Mouse (Mus musculus) R1 (cell line): ENCODE results near the gene Wipf3.

Experiments used
- DNase-seq: peaks from one replicate; pipeline ENCODE4 v3.0.0-alpha.2; 2018; ENCODE audit warnings: low read depth, low spot score

The Wipf3 gene

DNA sequence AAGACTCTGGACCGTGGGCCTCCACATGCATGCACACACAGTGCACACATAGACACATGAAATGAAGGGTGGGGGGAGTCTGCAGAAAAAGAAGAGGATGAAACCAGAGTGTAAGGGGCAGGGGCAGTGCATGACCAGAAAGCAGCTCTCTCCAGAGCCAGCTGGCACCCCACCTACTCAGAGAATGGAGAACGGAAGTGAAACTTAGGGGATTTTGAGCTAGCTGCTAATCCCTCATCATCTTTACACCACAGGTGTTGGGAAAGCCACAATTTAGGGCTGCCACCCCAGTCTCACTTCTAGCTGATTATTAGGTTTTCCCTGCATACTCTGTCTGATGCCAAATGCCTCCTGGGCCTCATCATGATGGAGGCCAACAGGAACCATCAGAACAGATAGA is 100.8 kb downstream of the Wipf3 start:
- no peak for DNase-seq

- no peak for DNase-seq
These were observed 101.7 kb downstream of the Wipf3 start for GRCm38 (mm10) chr6:54531048-54531481.

GRCm38 (mm10) chr6:54535485-54535884 is 106.1 kb downstream of the Wipf3 start:
- no peak for DNase-seq

DNA sequence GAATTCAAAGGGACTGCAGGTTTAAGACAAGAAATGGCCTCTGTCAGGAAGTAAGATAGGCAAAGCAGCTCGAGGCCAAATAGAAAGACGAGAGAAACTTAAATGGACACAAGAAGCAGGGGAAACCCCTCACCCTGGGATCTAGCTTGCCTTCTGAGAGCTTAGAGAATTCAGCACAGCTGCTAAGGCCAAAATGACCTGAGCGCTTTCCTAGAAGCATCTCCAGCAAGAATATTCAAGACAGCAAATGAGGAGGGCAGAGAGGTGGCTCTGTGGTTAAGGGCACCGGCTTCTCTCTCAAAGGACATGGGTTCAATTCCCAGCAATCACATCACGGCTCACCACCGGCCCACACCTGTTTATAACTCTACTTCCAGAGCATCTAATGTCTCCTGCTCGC is 107.7 kb downstream of the Wipf3 start:
- DNase-seq, result no peak

- no peak for DNase-seq
These were observed 109.4 kb downstream of the Wipf3 start for GRCm38 (mm10) chr6:54538773-54539173.

DNA sequence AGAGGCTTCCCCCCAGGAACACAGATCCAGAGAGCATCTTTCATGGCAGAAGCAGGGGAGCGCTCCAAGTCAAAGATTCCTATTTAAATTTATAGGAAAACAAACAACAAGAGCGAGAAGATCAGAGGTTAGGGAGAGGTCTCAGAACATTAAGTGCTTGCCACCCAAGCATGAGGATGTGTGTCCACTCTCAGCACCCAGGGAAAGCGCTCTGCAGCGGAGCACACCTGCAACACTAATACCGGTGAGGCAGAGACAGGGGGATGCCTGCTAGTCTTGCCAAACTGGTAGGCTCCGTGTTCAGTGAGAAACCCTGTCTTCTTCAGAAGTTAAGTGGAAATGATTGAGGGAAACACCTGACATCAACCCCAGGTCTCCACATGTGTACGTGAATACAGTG is 110.0 kb downstream of the Wipf3 start:
- DNase-seq, result no peak

DNA sequence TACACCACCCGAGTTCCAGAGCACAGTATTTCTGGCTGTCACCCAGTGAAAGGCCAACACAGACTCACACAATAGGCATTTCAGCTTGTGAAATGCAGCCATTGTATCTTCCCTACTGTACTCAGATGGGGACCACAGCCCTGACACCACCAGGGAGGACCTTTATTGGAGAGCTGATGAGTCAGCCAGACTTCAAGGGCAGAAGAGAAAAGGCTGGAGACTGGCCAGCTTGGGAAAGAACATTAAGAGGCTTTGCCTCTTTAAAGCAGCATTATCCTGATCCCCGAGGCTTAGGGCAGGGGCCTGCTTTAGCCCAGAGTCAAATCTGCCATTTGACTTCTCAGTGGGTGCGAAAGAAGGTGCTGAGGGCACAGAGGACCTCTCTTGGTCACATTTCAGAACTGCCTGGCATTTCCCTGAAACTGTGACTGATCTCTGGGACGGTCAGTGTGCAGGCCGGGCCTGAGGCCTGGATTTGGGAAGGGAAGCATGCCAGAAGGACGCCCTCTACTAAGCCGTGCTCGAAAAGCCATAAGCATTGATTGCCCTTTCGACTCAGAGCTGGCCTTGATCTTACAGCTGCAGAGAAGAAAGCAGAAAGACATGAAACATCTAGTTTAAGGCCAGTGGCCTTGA is 111.0 kb downstream of the Wipf3 start:
- no peak for DNase-seq

DNA sequence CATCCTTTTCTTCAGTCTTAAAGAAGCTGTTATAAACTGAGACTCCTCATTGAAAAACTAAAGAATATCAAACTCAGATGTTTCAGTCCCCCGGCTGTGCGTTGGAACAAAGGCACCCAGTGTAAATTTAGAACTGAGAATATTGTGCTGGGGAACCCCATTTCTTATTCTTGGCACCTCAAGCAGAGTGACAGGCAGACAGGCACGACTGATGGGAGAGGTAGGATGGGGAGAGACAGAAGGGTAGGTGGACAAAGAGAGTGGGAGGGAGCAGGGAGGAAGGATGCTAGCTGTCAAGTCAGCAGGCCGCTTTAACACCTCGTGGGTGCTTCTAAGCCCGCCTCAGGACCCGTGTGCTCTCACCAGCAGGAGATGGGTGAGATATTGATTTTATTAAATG is 113.4 kb downstream of the Wipf3 start:
- no peak for DNase-seq

GRCm38 (mm10) chr6:54543646-54544045 is 114.2 kb downstream of the Wipf3 start:
- DNase-seq, result no peak

DNA sequence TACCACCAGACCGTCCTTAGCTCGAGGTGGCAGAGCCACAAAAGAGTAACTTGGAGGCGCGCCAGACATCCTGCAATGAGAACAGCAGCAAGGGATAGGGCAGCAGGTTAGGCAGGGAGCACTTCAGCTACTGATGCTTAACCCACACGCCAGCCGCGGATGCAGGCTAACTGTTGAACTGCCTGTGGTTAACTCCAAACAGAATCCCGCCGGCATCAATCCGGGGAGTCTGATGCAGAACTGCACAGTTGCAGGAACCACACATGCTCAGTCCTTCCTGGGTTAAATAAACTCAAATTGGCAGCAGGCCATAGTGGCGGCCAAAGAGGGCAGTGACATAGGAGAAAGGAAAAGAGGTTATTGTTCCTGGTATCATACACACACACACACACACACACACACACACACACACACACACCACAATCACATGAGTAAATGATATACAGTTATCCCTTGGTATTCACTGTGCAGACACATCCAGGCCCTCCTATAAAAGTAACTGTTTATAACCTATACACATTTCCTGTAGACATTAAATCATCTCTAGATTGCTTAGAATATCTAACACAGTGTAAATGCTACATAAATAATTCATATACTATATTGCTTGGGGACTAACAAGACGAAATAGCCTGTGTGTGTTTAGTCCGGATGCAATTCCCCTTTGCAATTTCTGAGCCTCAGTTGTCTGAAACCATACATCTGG is 119.1 kb downstream of the Wipf3 start:
- peak; percentile 23 for DNase-seq

DNA sequence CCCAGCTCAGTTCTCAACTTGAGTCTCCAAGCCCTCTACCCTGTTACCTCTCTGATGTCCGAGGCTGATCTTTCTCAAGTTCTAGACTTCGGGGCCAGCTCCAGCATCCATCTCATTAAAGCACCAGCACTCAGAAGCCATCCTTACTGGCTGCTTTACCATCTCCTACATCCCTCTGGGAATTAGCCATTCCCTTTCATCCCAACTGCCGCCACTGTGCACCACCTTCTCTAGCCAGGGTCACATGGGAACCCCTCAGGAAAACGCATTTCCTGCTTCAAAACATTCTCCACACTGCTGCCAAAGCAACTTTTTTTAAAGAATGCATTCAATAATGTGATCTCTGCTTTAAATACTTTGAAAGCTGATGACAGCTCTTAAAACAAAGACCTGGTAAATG is 119.9 kb downstream of the Wipf3 start:
- no peak for DNase-seq

- DNase-seq, result no peak
These were observed 121.5 kb downstream of the Wipf3 start for GRCm38 (mm10) chr6:54550801-54551323.

DNA sequence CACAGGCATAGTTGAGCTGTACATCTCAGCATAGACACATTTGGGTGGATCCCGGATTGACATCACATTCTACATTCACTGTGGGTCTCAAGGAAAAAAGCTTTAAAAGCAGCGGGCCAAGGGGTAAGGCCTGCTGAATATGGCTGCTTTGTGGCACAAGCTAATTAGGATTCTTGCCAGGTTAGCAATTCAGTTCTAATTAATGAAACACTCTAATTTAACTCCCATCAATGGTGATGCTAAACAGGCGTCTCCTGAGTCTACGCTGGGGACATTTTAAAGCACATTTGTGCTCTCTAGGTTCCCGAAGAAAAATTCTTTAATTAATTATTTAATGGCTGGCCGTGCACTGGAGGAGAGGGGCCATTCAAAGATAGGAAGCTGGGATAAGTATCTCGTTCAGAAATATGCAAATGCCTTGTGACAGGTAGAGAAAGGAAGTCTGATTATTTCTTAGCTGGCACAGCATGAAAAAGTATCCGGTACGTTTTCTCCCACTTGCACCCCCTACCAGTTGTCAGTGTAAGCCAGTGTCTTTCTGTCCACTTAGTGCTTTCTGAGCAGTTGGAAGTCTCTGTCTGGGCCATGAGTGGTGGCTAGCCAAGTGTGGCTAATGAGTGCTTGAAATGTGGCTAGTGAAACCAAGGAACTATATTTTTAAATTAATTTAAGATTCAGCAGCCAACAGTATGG is 123.5 kb downstream of the Wipf3 start:
- DNase-seq, result no peak
